Mouse (Mus musculus) embryonic facial prominence, embryonic 14.5 days (tissue): ENCODE measurements at regions not wholly inside any gene's neighbourhood (a gene's known extent, or its start where the extent isn't known, plus 50 kb on each side); places are given as distances from the start of the nearest gene placed in this dataset.
A peak's percentile ranks its signal among the peaks of the same experiment; 100 is the strongest.

Experiments used
- ATAC-seq: fragments of 200-750 bp; cut with Nextera tagmentation; 2 replicates; pipeline ENCODE4 v1.8.0; 2017; ENCODE audit warnings: low read depth, moderate number of reproducible peaks, moderate TSS enrichment
- DNase-seq: peaks from one replicate; pipeline ENCODE4 v3.0.0-alpha.2; 2015; ENCODE audit warnings: low spot score
- H3K27ac ChIP-seq: fragments of 300-500 bp; sonication (generic); replicated peaks from 2 replicates; pipeline ENCODE4 v1.5.1; 2014; ENCODE audit warnings: low read depth, mild to moderate bottlenecking, low read length, moderate library complexity
- H3K27me3 ChIP-seq: fragments of 300-500 bp; sonication (generic); replicated peaks from 2 replicates; pipeline ENCODE4 v1.6.1; 2014; ENCODE audit warnings: low read length; ENCODE audit not compliant: control insufficient read depth, insufficient read depth
- H3K36me3 ChIP-seq: fragments of 300-500 bp; sonication (generic); 2 replicates; pipeline ENCODE4 v1.6.1; 2014; ENCODE audit warnings: low read length, mixed read lengths; ENCODE audit not compliant: control insufficient read depth, insufficient read depth
- H3K4me1 ChIP-seq: fragments of 300-500 bp; sonication (generic); 2 replicates; pipeline ENCODE4 v1.6.1; 2014; ENCODE audit warnings: antibody characterized with exemption, low read length; ENCODE audit not compliant: control insufficient read depth, insufficient read depth
- H3K4me2 ChIP-seq: fragments of 300-500 bp; sonication (generic); 2 replicates; pipeline ENCODE4 v1.6.1; 2014; ENCODE audit warnings: low read depth, mild to moderate bottlenecking, low read length, moderate library complexity, mixed read lengths
- H3K4me3 ChIP-seq: fragments of 300-500 bp; sonication (generic); 2 replicates; pipeline ENCODE4 v1.5.1; 2014; ENCODE audit warnings: low read depth, mild to moderate bottlenecking, low read length
- H3K9ac ChIP-seq: fragments of 300-500 bp; sonication (generic); 2 replicates; pipeline ENCODE4 v1.6.1; 2014; ENCODE audit warnings: low read depth, mild to moderate bottlenecking, low read length, moderate library complexity, mixed read lengths
- H3K9me3 ChIP-seq: fragments of 300-500 bp; sonication (generic); 2 replicates; pipeline ENCODE4 v1.6.1; 2016; ENCODE audit warnings: low read length; ENCODE audit not compliant: control insufficient read depth
- WGBS: fragments of 180-500 bp; shearing (Covaris S2); extraction: QIAGEN DNeasy Blood & Tissue Kit; methylation state at CpG from one replicate; pipeline ENCODE4 v1.1.7; 2014; 5-methylcytosine and 5-hydroxymethylcytosine counted together

GRCm38 (mm10) chr11:109069326-109069709 is 74.9 kb downstream of the E030025P04Rik start:
- DNase-seq = no peak
- 62% methylated on average over 6 of the region's 6 CpGs for WGBS
- H3K27me3 ChIP-seq = no peaks in the 10 kb centered on the region
- ATAC-seq = no peak
- H3K27ac ChIP-seq = no peak overlapping the region
- H3K9me3 ChIP-seq = no peaks in the 10 kb centered on the region
- no peak overlapping the region for H3K4me3 ChIP-seq
- H3K9ac ChIP-seq = no peak overlapping the region
- no peak overlapping the region for H3K4me2 ChIP-seq
- H3K36me3 ChIP-seq = no peaks in the 10 kb centered on the region
- peaks cover 27% of the 10 kb centered on the region for H3K4me1 ChIP-seq

GRCm38 (mm10) chr11:109068371-109069325 is 75.5 kb downstream of the E030025P04Rik start:
- Histone ChIP-seq H3K9me3 (no peaks in the 10 kb centered on the region), H3K27ac (0 out of 2 replicates have a peak overlapping the region, but pooled peaks have one; percentile 39), H3K4me3 (no peak overlapping the region), H3K27me3 (no peaks in the 10 kb centered on the region), H3K9ac (no peak overlapping the region), H3K4me2 (no peak overlapping the region), H3K36me3 (no peaks in the 10 kb centered on the region), H3K4me1 (peaks cover 27% of the 10 kb centered on the region)
- ATAC-seq (peak; percentile 44; the same call in 1 of the 2 replicates), DNase-seq (peak; percentile 80)
- 32% methylated on average over 22 of the region's 22 CpGs for WGBS

GRCm38 (mm10) chr11:109067733-109068132 is 76.4 kb downstream of the E030025P04Rik start:
- H3K9ac ChIP-seq = no peak overlapping the region; the same call in 1 of the 2 replicates
- 53% methylated on average over 7 of the region's 7 CpGs for WGBS
- DNase-seq (peak; percentile 5), ATAC-seq (no peak)
- H3K36me3 ChIP-seq = no peaks in the 10 kb centered on the region
- no peak overlapping the region for H3K4me3 ChIP-seq
- no peaks in the 10 kb centered on the region for H3K27me3 ChIP-seq
- 0 out of 2 replicates have a peak overlapping the region, but pooled peaks have one; percentile 39 for H3K27ac ChIP-seq
- H3K4me1 ChIP-seq = peaks cover 27% of the 10 kb centered on the region
- H3K9me3 ChIP-seq = no peaks in the 10 kb centered on the region
- H3K4me2 ChIP-seq = no peak overlapping the region

- no peak for DNase-seq
Measured at GRCm38 (mm10) chr11:109061971-109062370, 82.2 kb downstream of the E030025P04Rik start.

GRCm38 (mm10) chr11:109060527-109060908 is 83.7 kb downstream of the E030025P04Rik start:
- H3K36me3 ChIP-seq = no peaks in the 10 kb centered on the region
- WGBS = 61% methylated on average over 3 of the region's 3 CpGs
- no peaks in the 10 kb centered on the region for H3K27me3 ChIP-seq
- no peak overlapping the region for H3K4me2 ChIP-seq
- DNase-seq (no peak), ATAC-seq (no peak)
- H3K27ac ChIP-seq = no peak overlapping the region
- H3K9me3 ChIP-seq = peaks cover 10% of the 10 kb centered on the region; the same call in 1 of the 2 replicates
- no peak overlapping the region for H3K4me3 ChIP-seq
- H3K4me1 ChIP-seq = no peaks in the 10 kb centered on the region
- no peak overlapping the region for H3K9ac ChIP-seq

More at GRCm38 (mm10) chr11:109061971-109062370, 82.2 kb downstream of the E030025P04Rik start:
- Histone ChIP-seq H3K4me1 (no peaks in the 10 kb centered on the region), H3K9ac (no peak overlapping the region), H3K27ac (no peak overlapping the region), H3K27me3 (no peaks in the 10 kb centered on the region), H3K4me2 (no peak overlapping the region), H3K36me3 (no peaks in the 10 kb centered on the region), H3K9me3 (peaks cover 2% of the 10 kb centered on the region; the same call in 1 of the 2 replicates), H3K4me3 (no peak overlapping the region)
- WGBS = 66% methylated on average over 4 of the region's 4 CpGs
- no peak for ATAC-seq

GRCm38 (mm10) chr11:109059863-109060526 is 84.2 kb downstream of the E030025P04Rik start:
- peaks cover 15% of the 10 kb centered on the region; the same call in 1 of the 2 replicates for H3K9me3 ChIP-seq
- no peak for ATAC-seq
- H3K9ac ChIP-seq = no peak overlapping the region
- H3K4me2 ChIP-seq = no peak overlapping the region
- H3K27ac ChIP-seq = no peak overlapping the region
- no peak overlapping the region for H3K4me3 ChIP-seq
- WGBS = 83% methylated on average over 12 of the region's 12 CpGs
- H3K27me3 ChIP-seq = no peaks in the 10 kb centered on the region
- H3K4me1 ChIP-seq = no peaks in the 10 kb centered on the region
- no peak for DNase-seq
- no peaks in the 10 kb centered on the region for H3K36me3 ChIP-seq

- Histone ChIP-seq H3K4me1 (no peaks in the 10 kb centered on the region), H3K9me3 (peaks cover 15% of the 10 kb centered on the region; the same call in 1 of the 2 replicates), H3K27ac (no peak overlapping the region), H3K4me3 (no peak overlapping the region), H3K9ac (no peak overlapping the region), H3K4me2 (no peak overlapping the region), H3K27me3 (no peaks in the 10 kb centered on the region), H3K36me3 (no peaks in the 10 kb centered on the region)
- DNase-seq = no peak
- ATAC-seq = no peak
Measured at GRCm38 (mm10) chr11:109058021-109058420, 86.1 kb downstream of the E030025P04Rik start.

- Histone ChIP-seq H3K4me2 (no peak overlapping the region), H3K9ac (no peak overlapping the region), H3K36me3 (no peaks in the 10 kb centered on the region), H3K9me3 (no peaks in the 10 kb centered on the region), H3K27ac (no peak overlapping the region), H3K27me3 (no peaks in the 10 kb centered on the region), H3K4me3 (no peak overlapping the region), H3K4me1 (no peaks in the 10 kb centered on the region)
- DNase-seq (no peak), ATAC-seq (no peak)
- WGBS = 62% methylated on average over 10 of the region's 10 CpGs
Measured at GRCm38 (mm10) chr11:109048257-109049101, 95.7 kb downstream of the E030025P04Rik start.
